Mouse (Mus musculus) left cerebral cortex, adult 9 months (tissue): ENCODE data around the gene Shroom3.

Source experiments
- DNase-seq, 2 experiments: peaks; one replicate each; pipeline ENCODE4 v3.0.0; 2022; ENCODE audit warnings: low spot score in 2 of 2

Shroom3 gene

GRCm38 (mm10) chr5:92969443-92969842, 286.2 kb downstream of the Shroom3 start:
- DNase-seq = no peak

GRCm38 (mm10) chr5:92969926-92970325, 286.7 kb downstream of the Shroom3 start:
- no peak for DNase-seq

GRCm38 (mm10) chr5:92970480-92970879, 287.2 kb downstream of the Shroom3 start:
- DNase-seq = no peak

GRCm38 (mm10) chr5:92980393-92980792, 297.2 kb downstream of the Shroom3 start:
- no peak for DNase-seq

GRCm38 (mm10) chr5:92980862-92981261, 297.6 kb downstream of the Shroom3 start:
- peak in 1 of 2 experiments; percentile 50 for DNase-seq

- no peak for DNase-seq
These were observed 299.4 kb downstream of the Shroom3 start for GRCm38 (mm10) chr5:92982673-92983072.

GRCm38 (mm10) chr5:92983942-92984341, 300.7 kb downstream of the Shroom3 start:
- no peak for DNase-seq

GRCm38 (mm10) chr5:92984692-92985091, 301.5 kb downstream of the Shroom3 start:
- DNase-seq = no peak

GRCm38 (mm10) chr5:92985391-92985790, 302.2 kb downstream of the Shroom3 start:
- no peak for DNase-seq

GRCm38 (mm10) chr5:92986651-92987610, 303.7 kb downstream of the Shroom3 start:
- DNase-seq = no peak

GRCm38 (mm10) chr5:92987891-92988768, 304.9 kb downstream of the Shroom3 start:
- no peak for DNase-seq

- no peak for DNase-seq
These were observed 305.6 kb downstream of the Shroom3 start for GRCm38 (mm10) chr5:92988769-92989356.

- DNase-seq = no peak
These were observed 308.9 kb downstream of the Shroom3 start for GRCm38 (mm10) chr5:92992106-92992505.

- no peak for DNase-seq
These were observed 311.1 kb downstream of the Shroom3 start for GRCm38 (mm10) chr5:92994309-92994708.

GRCm38 (mm10) chr5:92994861-92995260, 311.6 kb downstream of the Shroom3 start:
- no peak for DNase-seq

GRCm38 (mm10) chr5:92997428-92998120, 314.3 kb downstream of the Shroom3 start:
- DNase-seq = no peak

- DNase-seq = no peak
These were observed 315.3 kb downstream of the Shroom3 start for GRCm38 (mm10) chr5:92998494-92999016.

- no peak for DNase-seq
These were observed 316.8 kb downstream of the Shroom3 start for GRCm38 (mm10) chr5:93000060-93000459.

- peak; percentile 59 to 82 for DNase-seq
These were observed 317.8 kb downstream of the Shroom3 start for GRCm38 (mm10) chr5:93000774-93001757.

GRCm38 (mm10) chr5:93002615-93003014, 319.4 kb downstream of the Shroom3 start:
- DNase-seq = no peak
